In genomic region chr6:47267236-47267635, GRCm38 (mm10) we compare ENCODE assay signal across 31 mouse cellular contexts.
A peak's percentile ranks its signal among the peaks of the same experiment; 100 is the strongest.
DNase-seq lines count a peak whose midpoint lies in the region; ATAC-seq lines count a peak whose summit lies in the region.
"Had no signal": no experiment of that assay in that cellular context is flagged by ENCODE, and none has a peak within 500 bp of the region (broad histone marks: within the 10 kb centered on the region; RNA-seq: fewer than 3 reads in every experiment).

No protein-coding gene starts in this region.

- H3K36me3 ChIP-seq in hindbrain, embryonic 11.5 days (ENCODE audit: control insufficient read depth, insufficient read depth, low read length), result no peaks in the 10 kb centered on the region
- H3K36me3 ChIP-seq in hindbrain, embryonic 16.5 days (ENCODE audit: control insufficient read depth, insufficient read depth, low read length), result no peaks in the 10 kb centered on the region
- peaks cover 7% of the 10 kb centered on the region; the same call in 1 of the 2 replicates for H3K36me3 ChIP-seq in midbrain, embryonic 14.5 days (ENCODE audit: control insufficient read depth, insufficient read depth, low read length)
- no peaks in the 10 kb centered on the region for H3K36me3 ChIP-seq in midbrain, embryonic 11.5 days (ENCODE audit: control insufficient read depth, insufficient read depth, low read length)
- H3K36me3 ChIP-seq in forebrain, embryonic 13.5 days (ENCODE audit: poor library complexity, severe bottlenecking), result peaks cover 24% of the 10 kb centered on the region
- no peaks in the 10 kb centered on the region for H3K36me3 ChIP-seq in forebrain, embryonic 15.5 days
- H3K36me3 ChIP-seq: heart, embryonic 13.5 days; limb, embryonic 13.5 days; lung, embryonic 15.5 days had no signal

- no peak overlapping the region for H3K9ac ChIP-seq in hindbrain, embryonic 11.5 days (ENCODE audit: low read depth, low read length)
- no peak overlapping the region for H3K9ac ChIP-seq in hindbrain, embryonic 16.5 days (ENCODE audit: low read depth, low read length)
- H3K9ac ChIP-seq in midbrain, embryonic 14.5 days (replicated peaks; ENCODE audit: low read length), result no peak overlapping the region
- H3K9ac ChIP-seq in midbrain, embryonic 11.5 days (ENCODE audit: low read length), result no peak overlapping the region
- no peak overlapping the region for H3K9ac ChIP-seq in forebrain, embryonic 13.5 days
- H3K9ac ChIP-seq in forebrain, embryonic 15.5 days (replicated peaks), result no peak overlapping the region
- H3K9ac ChIP-seq: heart, embryonic 13.5 days; limb, embryonic 13.5 days; lung, embryonic 15.5 days; neural tube, embryonic 13.5 days had no signal

- H3K27me3 ChIP-seq in hindbrain, embryonic 11.5 days (ENCODE audit: control insufficient read depth, insufficient read depth, low read length), result no peaks in the 10 kb centered on the region
- no peaks in the 10 kb centered on the region for H3K27me3 ChIP-seq in hindbrain, embryonic 16.5 days (replicated peaks; ENCODE audit: control insufficient read depth, insufficient read depth, low read length)
- H3K27me3 ChIP-seq in midbrain, embryonic 14.5 days (ENCODE audit: control insufficient read depth, insufficient read depth, low read length), result no peaks in the 10 kb centered on the region
- H3K27me3 ChIP-seq in midbrain, embryonic 11.5 days (ENCODE audit: control insufficient read depth, insufficient read depth, low read length), result no peaks in the 10 kb centered on the region
- H3K27me3 ChIP-seq in forebrain, embryonic 13.5 days, result no peaks in the 10 kb centered on the region
- no peaks in the 10 kb centered on the region for H3K27me3 ChIP-seq in forebrain, embryonic 15.5 days
- H3K27me3 ChIP-seq: heart, embryonic 13.5 days; limb, embryonic 13.5 days; lung, embryonic 15.5 days had no signal

- WGBS in hindbrain, embryonic 11.5 days, result 67% methylated on average over 3 of the region's 3 CpGs
- WGBS in hindbrain, embryonic 16.5 days, result 45% methylated on average over 3 of the region's 3 CpGs
- 37% methylated on average over 3 of the region's 3 CpGs for WGBS in midbrain, embryonic 14.5 days
- 63% methylated on average over 3 of the region's 3 CpGs for WGBS in midbrain, embryonic 11.5 days
- WGBS in forebrain, embryonic 13.5 days, result 52% methylated on average over 3 of the region's 3 CpGs
- WGBS in forebrain, embryonic 15.5 days, result 49% methylated on average over 3 of the region's 3 CpGs

- DNase-seq in hindbrain, embryonic 11.5 days (ENCODE audit: low spot score), result no peak
- DNase-seq in midbrain, embryonic 14.5 days, result no peak
- DNase-seq in midbrain, embryonic 11.5 days (ENCODE audit: low spot score, missing footprints), result no peak
- no peak for DNase-seq in cerebellum, postnatal 25 days
- DNase-seq: adrenal gland, postnatal 25 days; B cell, adult 2 months; cerebellum, adult 18-20 months; cerebellum, postnatal 10 days; gastrocnemius, adult 2 months; gastrocnemius, postnatal 36 days; heart, adult 2 months; heart, postnatal 10 days; kidney, adult 2 months; kidney, postnatal 36 days; lung, postnatal 36 days; right cerebral cortex, adult 18-20 months; spleen, adult 18-20 months; thymus, adult 18-20 months; thymus, postnatal 4 days had no signal

- H3K9me3 ChIP-seq in hindbrain, embryonic 11.5 days (ENCODE audit: control insufficient read depth, low read length), result no peaks in the 10 kb centered on the region
- no peaks in the 10 kb centered on the region for H3K9me3 ChIP-seq in hindbrain, embryonic 16.5 days (ENCODE audit: control insufficient read depth, low read length)
- no peaks in the 10 kb centered on the region for H3K9me3 ChIP-seq in midbrain, embryonic 14.5 days (ENCODE audit: control insufficient read depth, low read length)
- H3K9me3 ChIP-seq in midbrain, embryonic 11.5 days (ENCODE audit: control insufficient read depth, low read length), result no peaks in the 10 kb centered on the region
- H3K9me3 ChIP-seq in forebrain, embryonic 13.5 days (replicated peaks), result no peaks in the 10 kb centered on the region
- H3K9me3 ChIP-seq in forebrain, embryonic 15.5 days, result no peaks in the 10 kb centered on the region
- H3K9me3 ChIP-seq: heart, embryonic 13.5 days; limb, embryonic 13.5 days; lung, embryonic 15.5 days; neural tube, embryonic 13.5 days had no signal

- H3K27ac ChIP-seq in hindbrain, embryonic 11.5 days (ENCODE audit: low read depth, low read length), result no peak overlapping the region
- H3K27ac ChIP-seq in hindbrain, embryonic 16.5 days (ENCODE audit: low read depth, low read length), result no peak overlapping the region
- H3K27ac ChIP-seq in midbrain, embryonic 14.5 days (replicated peaks; ENCODE audit: low read depth, low read length), result no peak overlapping the region
- H3K27ac ChIP-seq in midbrain, embryonic 11.5 days (ENCODE audit: low read depth, low read length), result no peak overlapping the region
- peak overlapping the region; percentile 51 for H3K27ac ChIP-seq in forebrain, embryonic 13.5 days
- 0 out of 2 replicates have a peak overlapping the region, but pooled peaks have one; percentile 29 for H3K27ac ChIP-seq in forebrain, embryonic 15.5 days (replicated peaks)
- H3K27ac ChIP-seq: gastrocnemius, adult 2 months; heart, adult 2 months; heart, embryonic 13.5 days; layer of hippocampus, adult 2 months; left cerebral cortex, adult 2 months; limb, embryonic 13.5 days; lung, embryonic 15.5 days; neural tube, embryonic 13.5 days; stomach, postnatal 0 days had no signal

- H3K4me1 ChIP-seq in hindbrain, embryonic 11.5 days (replicated peaks; ENCODE audit: control insufficient read depth, insufficient read depth, low read length), result no peaks in the 10 kb centered on the region
- no peaks in the 10 kb centered on the region for H3K4me1 ChIP-seq in hindbrain, embryonic 16.5 days (ENCODE audit: control insufficient read depth, insufficient read depth, low read depth, low read length)
- peaks cover 7% of the 10 kb centered on the region; the same call in 1 of the 2 replicates for H3K4me1 ChIP-seq in midbrain, embryonic 14.5 days (ENCODE audit: control insufficient read depth, insufficient read depth, low read length)
- H3K4me1 ChIP-seq in midbrain, embryonic 11.5 days (ENCODE audit: control insufficient read depth, insufficient read depth, low read length), result no peaks in the 10 kb centered on the region
- H3K4me1 ChIP-seq in forebrain, embryonic 13.5 days, result peaks cover 16% of the 10 kb centered on the region
- H3K4me1 ChIP-seq in forebrain, embryonic 15.5 days, result 0 out of 2 replicates have a peak, but pooled peaks cover 3% of the 10 kb centered on the region
- H3K4me1 ChIP-seq: limb, embryonic 13.5 days; lung, embryonic 15.5 days had no signal

- no peak overlapping the region for H3K4me3 ChIP-seq in hindbrain, embryonic 11.5 days (ENCODE audit: low read depth, low read length)
- H3K4me3 ChIP-seq in hindbrain, embryonic 16.5 days (ENCODE audit: low read length), result no peak overlapping the region
- no peak overlapping the region for H3K4me3 ChIP-seq in midbrain, embryonic 14.5 days (replicated peaks; ENCODE audit: low read depth, low read length)
- H3K4me3 ChIP-seq in midbrain, embryonic 11.5 days (ENCODE audit: low read depth, low read length), result no peak overlapping the region
- no peak overlapping the region for H3K4me3 ChIP-seq in forebrain, embryonic 13.5 days
- H3K4me3 ChIP-seq in forebrain, embryonic 15.5 days, result no peak overlapping the region
- H3K4me3 ChIP-seq: gastrocnemius, adult 2 months; heart, adult 2 months; heart, embryonic 13.5 days; layer of hippocampus, adult 2 months; left cerebral cortex, adult 2 months; limb, embryonic 13.5 days; lung, embryonic 15.5 days; neural tube, embryonic 13.5 days had no signal

- ATAC-seq in hindbrain, embryonic 11.5 days (ENCODE audit: low FRiP score), result peak; percentile 49; the same call in 1 of the 2 replicates
- ATAC-seq in hindbrain, embryonic 16.5 days, result no peak
- ATAC-seq in midbrain, embryonic 14.5 days (ENCODE audit: low FRiP score, low TSS enrichment), result peak; percentile 55; the same call in 1 of the 2 replicates
- no peak for ATAC-seq in midbrain, embryonic 11.5 days (ENCODE audit: low FRiP score)
- peak; percentile 75; the same call in 1 of the 2 replicates for ATAC-seq in forebrain, embryonic 13.5 days
- ATAC-seq in forebrain, embryonic 15.5 days (replicated peaks), result no peak; the same call in 1 of the 2 replicates
- ATAC-seq: inflammation-experienced regulatory T-cells, adult 6 months had no signal

- H3K4me2 ChIP-seq in hindbrain, embryonic 11.5 days (replicated peaks; ENCODE audit: low read depth, low read length), result no peak overlapping the region
- no peak overlapping the region for H3K4me2 ChIP-seq in hindbrain, embryonic 16.5 days (ENCODE audit: low read length)
- no peak overlapping the region for H3K4me2 ChIP-seq in midbrain, embryonic 14.5 days (ENCODE audit: low read length)
- no peak overlapping the region for H3K4me2 ChIP-seq in midbrain, embryonic 11.5 days
- H3K4me2 ChIP-seq in forebrain, embryonic 13.5 days, result no peak overlapping the region
- H3K4me2 ChIP-seq in forebrain, embryonic 15.5 days (replicated peaks), result no peak overlapping the region
- H3K4me2 ChIP-seq: heart, embryonic 13.5 days; limb, embryonic 13.5 days; liver, embryonic 11.5 days; lung, embryonic 15.5 days; neural tube, embryonic 13.5 days had no signal

Comparison
In these comparisons a context has a peak if more than half of its experiments do, and no peak if none do; other contexts are left out.
1. ATAC-seq: peak in hindbrain, embryonic 11.5 days (single experiment), midbrain, embryonic 14.5 days (single experiment) and forebrain, embryonic 13.5 days (single experiment); none in hindbrain, embryonic 16.5 days (single experiment), midbrain, embryonic 11.5 days (single experiment) and forebrain, embryonic 15.5 days (single experiment).
2. H3K27ac ChIP-seq: peak in forebrain, embryonic 13.5 days (single experiment) and forebrain, embryonic 15.5 days (single experiment); none in hindbrain, embryonic 11.5 days (single experiment), hindbrain, embryonic 16.5 days (single experiment), midbrain, embryonic 14.5 days (single experiment) and midbrain, embryonic 11.5 days (single experiment).